Mouse (Mus musculus) thymus, adult 2 months (tissue): ENCODE results near the gene Mpp6. TPM values are rescaled to one million over a fixed set of nuclear protein-coding genes. Genes with fewer than 3 reads are reported as not detected.

Experiments
- DNase-seq: peaks from one replicate; pipeline ENCODE4 v3.0.0; 2021
- H3K27ac ChIP-seq: fragments of 200-500 bp; 2 replicates; pipeline ENCODE4 v1.5.1; 2012; ENCODE audit warnings: low read length, control low read depth; ENCODE audit not compliant: control insufficient read depth, insufficient read depth
- H3K27me3 ChIP-seq: fragments of 200-500 bp; 2 replicates; pipeline ENCODE4 v1.6.1; 2012; ENCODE audit warnings: mild to moderate bottlenecking, low read length, moderate library complexity, mixed read lengths; ENCODE audit not compliant: control insufficient read depth, insufficient read depth
- H3K36me3 ChIP-seq: fragments of 200-500 bp; 2 replicates; pipeline ENCODE4 v1.6.1; 2012; ENCODE audit warnings: mild to moderate bottlenecking, low read length, moderate library complexity; ENCODE audit not compliant: control insufficient read depth, insufficient read depth
- H3K4me1 ChIP-seq: fragments of 200-500 bp; replicated peaks from 2 replicates; pipeline ENCODE4 v1.6.1; 2012; ENCODE audit warnings: low read length; ENCODE audit not compliant: control insufficient read depth, insufficient read depth
- H3K4me3 ChIP-seq: fragments of 200-500 bp; 2 replicates; pipeline ENCODE4 v1.5.1; 2012; ENCODE audit warnings: mild to moderate bottlenecking, low read length, control low read depth, moderate library complexity; ENCODE audit not compliant: control insufficient read depth, insufficient read depth
- CTCF ChIP-seq: fragments of 200-500 bp; IDR thresholded peaks from 2 replicates; pipeline ENCODE4 v1.5.1; 2012; ENCODE audit warnings: mild to moderate bottlenecking, control low read depth, low read length, moderate library complexity, borderline replicate concordance; ENCODE audit not compliant: control insufficient read depth, poor library complexity, insufficient read depth; ENCODE audit errors: extremely low read depth
- POLR2A ChIP-seq: fragments of 200-500 bp; IDR thresholded peaks from 2 replicates; pipeline ENCODE4 v1.6.1; 2012; ENCODE audit warnings: mild to moderate bottlenecking, low read length, control low read depth, moderate library complexity; ENCODE audit not compliant: control insufficient read depth, poor library complexity, insufficient read depth; ENCODE audit errors: extremely low read depth
- WGBS: fragments of 180-500 bp; shearing (Covaris S2); methylation state at CpG from one replicate; pipeline ENCODE4 v1.1.7; 2018; 5-methylcytosine and 5-hydroxymethylcytosine counted together
- polyA plus RNA-seq: library from polyadenylated mRNA; depleted of rRNA; stranded (reverse); fragments of >200 nt; gene quantifications from 2 replicates; pipeline ENCODE4 v1.2.3, GENCODE M21; 2012

Mpp6 gene
- polyA plus RNA-seq, 1 experiment = 9.4 TPM

DNA sequence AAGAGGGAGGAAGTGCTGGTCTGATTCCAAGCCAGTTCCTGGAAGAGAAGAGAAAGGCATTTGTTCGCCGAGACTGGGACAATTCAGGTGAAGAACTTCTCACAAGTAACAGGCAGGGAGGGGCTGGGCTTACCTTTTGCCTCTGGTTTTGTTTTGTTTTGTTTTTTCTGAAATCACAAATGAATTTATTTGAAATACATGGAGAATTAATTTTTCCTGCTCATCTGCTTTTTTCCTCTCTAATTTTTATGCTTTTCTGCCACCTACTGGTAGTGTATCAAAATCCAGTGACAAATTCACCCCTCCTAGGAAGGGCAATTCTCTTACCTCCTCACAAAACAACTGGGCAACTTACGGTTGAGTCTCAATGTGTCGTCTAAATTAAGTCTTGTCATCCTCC lies 70.1 kb downstream of the Mpp6 start:
- Histone ChIP-seq H3K27ac (no peak overlapping the region), H3K36me3 (no peaks in the 10 kb centered on the region), H3K27me3 (no peaks in the 10 kb centered on the region), H3K4me1 (no peaks in the 10 kb centered on the region), H3K4me3 (no peak overlapping the region)
- TF ChIP-seq CTCF (no peak), POLR2A (no peak)
- no peak for DNase-seq
- WGBS = 81% methylated on average over 4 of the region's 4 CpGs

DNA sequence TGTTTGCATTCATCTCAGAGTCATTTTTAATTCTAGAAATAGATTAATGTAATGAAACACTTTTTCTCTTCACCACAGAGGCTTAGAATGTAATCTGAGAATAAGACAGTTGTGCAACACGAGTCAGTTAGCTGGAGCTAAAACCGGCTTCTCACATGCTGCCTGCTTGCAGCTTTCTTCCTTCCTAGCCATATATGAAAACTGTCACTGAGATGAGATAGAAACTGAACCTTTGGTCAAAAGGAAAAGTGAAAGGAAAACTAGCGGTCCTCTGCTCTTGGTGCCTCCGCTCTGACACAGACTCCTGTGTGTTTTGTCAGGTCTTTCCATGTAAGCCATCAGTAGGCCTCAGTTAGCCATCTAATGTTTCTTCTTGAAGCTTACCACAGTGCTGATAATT lies 77.9 kb downstream of the Mpp6 start:
- no peak for DNase-seq
- 28% methylated on average over 4 of the region's 4 CpGs for WGBS
- H3K27me3 ChIP-seq = no peaks in the 10 kb centered on the region
- no peak for TF ChIP-seq POLR2A
- no peak for TF ChIP-seq CTCF
- H3K4me3 ChIP-seq = no peak overlapping the region
- no peak overlapping the region for H3K27ac ChIP-seq
- H3K4me1 ChIP-seq = no peaks in the 10 kb centered on the region
- no peaks in the 10 kb centered on the region for H3K36me3 ChIP-seq

DNA sequence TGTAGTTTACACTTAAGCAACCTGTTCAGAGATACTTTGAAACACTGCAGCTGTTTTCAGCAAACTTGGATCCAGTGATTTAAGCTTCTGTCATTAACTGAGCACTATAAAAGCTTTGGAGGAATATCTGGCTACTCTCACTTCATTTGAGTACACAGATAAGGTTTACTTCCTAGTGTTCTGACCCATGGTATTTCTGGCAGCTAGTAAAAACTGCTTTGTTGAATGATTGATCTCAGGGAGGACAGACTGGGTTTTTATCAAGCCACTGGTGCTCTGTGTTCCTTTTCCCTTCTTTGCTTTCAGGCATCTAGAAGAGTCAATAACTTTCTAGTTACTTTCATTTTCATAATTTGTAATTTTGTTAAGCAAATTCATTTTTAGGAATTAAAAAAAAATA lies 79.3 kb downstream of the Mpp6 start:
- H3K4me3 ChIP-seq = no peak overlapping the region
- H3K4me1 ChIP-seq = no peaks in the 10 kb centered on the region
- H3K36me3 ChIP-seq = no peaks in the 10 kb centered on the region
- no peaks in the 10 kb centered on the region for H3K27me3 ChIP-seq
- TF ChIP-seq CTCF (no peak), POLR2A (no peak)
- no peak for DNase-seq
- no peak overlapping the region for H3K27ac ChIP-seq

DNA sequence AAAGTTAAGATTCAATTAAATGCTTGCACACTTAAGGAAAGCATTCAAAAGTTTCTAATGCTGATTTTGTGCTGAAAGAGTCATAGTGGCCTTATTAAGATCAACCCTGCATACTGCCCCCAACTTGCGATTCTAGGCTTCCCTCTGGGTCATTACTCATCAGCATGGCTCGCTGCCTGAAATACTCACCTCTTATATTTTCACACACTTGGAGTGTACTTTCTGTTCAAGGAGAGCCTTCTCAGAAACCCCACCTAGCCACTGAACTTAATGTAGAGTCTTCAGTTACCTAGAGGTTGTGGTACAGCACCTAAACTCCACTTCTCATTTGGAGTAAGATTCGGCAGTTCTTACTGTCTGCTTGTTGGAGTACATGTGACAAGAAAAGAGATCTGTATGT lies 81.6 kb downstream of the Mpp6 start:
- Histone ChIP-seq H3K36me3 (no peaks in the 10 kb centered on the region), H3K4me1 (no peaks in the 10 kb centered on the region), H3K4me3 (no peak overlapping the region), H3K27me3 (no peaks in the 10 kb centered on the region), H3K27ac (no peak overlapping the region)
- TF ChIP-seq CTCF (no peak), POLR2A (no peak)
- WGBS = 98% methylated on average over 3 of the region's 3 CpGs
- no peak for DNase-seq

DNA sequence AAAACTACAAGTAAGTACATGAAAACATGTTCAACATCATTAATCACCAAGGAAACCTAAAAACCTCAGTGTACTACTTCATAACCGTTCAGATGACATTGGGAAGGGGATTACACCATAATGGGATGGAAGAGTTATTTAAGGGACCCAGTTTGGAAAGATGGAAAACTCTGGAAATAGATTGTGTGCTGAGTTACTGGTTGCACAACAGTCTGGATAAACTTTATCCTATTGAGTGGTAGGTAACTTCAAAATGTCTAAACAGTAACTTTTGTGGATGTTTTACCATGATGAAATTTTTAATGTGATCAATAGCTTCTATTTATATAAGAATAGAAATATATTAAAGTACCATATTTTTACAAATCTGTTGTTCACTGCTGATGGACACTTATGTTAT lies 82.1 kb downstream of the Mpp6 start:
- no peak overlapping the region for H3K4me3 ChIP-seq
- H3K27ac ChIP-seq = no peak overlapping the region
- H3K36me3 ChIP-seq = no peaks in the 10 kb centered on the region
- TF ChIP-seq POLR2A (no peak), CTCF (no peak)
- WGBS = 93% methylated on average over 1 of the region's 1 CpGs
- H3K27me3 ChIP-seq = no peaks in the 10 kb centered on the region
- no peaks in the 10 kb centered on the region for H3K4me1 ChIP-seq
- DNase-seq = no peak

DNA sequence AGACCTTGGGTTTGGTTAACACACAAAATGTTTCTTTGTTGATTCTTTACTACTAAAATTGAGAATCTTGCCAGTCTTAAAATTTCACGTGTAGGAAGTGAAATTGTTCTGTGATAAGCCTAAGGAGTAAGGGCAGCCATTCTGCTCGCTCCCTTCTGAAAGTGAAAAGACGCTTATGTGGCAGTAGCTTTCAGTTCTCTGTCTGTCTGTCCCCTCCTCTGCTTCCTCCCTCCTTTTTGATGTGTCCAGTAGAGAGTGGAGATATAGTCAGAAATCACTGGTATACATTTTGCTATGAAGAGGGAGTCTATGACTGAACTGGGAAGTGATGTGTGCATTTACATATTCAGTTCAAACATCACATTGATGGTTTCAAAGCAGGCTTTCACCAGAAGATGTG lies 82.8 kb downstream of the Mpp6 start:
- H3K36me3 ChIP-seq = no peaks in the 10 kb centered on the region
- no peak overlapping the region for H3K27ac ChIP-seq
- no peak for DNase-seq
- 83% methylated on average over 3 of the region's 3 CpGs for WGBS
- no peaks in the 10 kb centered on the region for H3K4me1 ChIP-seq
- no peak overlapping the region for H3K4me3 ChIP-seq
- H3K27me3 ChIP-seq = no peaks in the 10 kb centered on the region
- TF ChIP-seq CTCF = no peak
- TF ChIP-seq POLR2A = no peak

DNA sequence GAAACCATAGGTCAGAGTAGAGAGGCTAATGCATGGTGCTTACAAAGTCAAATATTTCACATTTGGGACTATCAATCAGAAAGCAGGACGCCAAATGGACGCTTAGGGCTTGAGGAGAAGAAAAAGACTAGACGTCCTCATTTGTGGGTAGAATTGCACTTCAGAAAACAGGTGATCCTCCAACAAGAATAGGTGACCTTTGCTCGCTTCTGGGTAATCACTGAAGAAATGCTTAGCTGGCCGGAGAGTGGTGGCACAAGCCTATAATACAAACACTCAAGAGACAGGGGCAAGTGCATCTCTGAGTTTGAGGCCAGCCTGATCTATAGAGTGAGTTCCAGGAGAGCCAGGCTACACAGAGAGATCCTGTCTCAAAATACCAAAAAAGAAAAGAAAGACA lies 83.8 kb downstream of the Mpp6 start:
- 96% methylated on average over 5 of the region's 5 CpGs for WGBS
- H3K4me1 ChIP-seq = no peaks in the 10 kb centered on the region
- no peaks in the 10 kb centered on the region for H3K36me3 ChIP-seq
- TF ChIP-seq POLR2A (no peak), CTCF (no peak)
- DNase-seq = no peak
- H3K4me3 ChIP-seq = no peak overlapping the region
- H3K27ac ChIP-seq = no peak overlapping the region
- no peaks in the 10 kb centered on the region for H3K27me3 ChIP-seq

DNA sequence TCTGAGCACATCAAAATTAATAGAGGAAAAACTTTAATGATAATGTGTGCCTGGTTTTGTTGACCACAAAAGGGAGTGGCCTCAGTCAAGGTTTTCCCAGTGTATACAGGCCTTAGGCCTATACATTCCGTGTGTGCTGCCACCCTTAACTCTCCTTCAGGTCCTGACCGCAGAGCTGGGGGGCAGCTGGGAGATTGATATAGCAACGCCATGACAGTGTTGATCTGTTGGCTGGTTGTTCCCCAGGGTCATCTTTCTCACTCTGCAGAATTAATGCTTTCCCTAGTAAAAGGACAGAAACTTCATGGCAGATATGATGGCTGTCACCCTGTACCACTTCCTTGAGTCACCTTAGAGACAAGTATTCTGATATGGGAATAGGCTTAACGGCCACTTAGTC lies 94.3 kb downstream of the Mpp6 start:
- Histone ChIP-seq H3K4me1 (no peaks in the 10 kb centered on the region), H3K4me3 (no peak overlapping the region)

More for the DNA sequence above, 94.3 kb downstream of the Mpp6 start:
- 94% methylated on average over 4 of the region's 4 CpGs for WGBS
- Histone ChIP-seq H3K36me3 (no peaks in the 10 kb centered on the region), H3K27ac (no peak overlapping the region), H3K27me3 (no peaks in the 10 kb centered on the region)
- TF ChIP-seq POLR2A (no peak), CTCF (no peak)
- no peak for DNase-seq
